Mouse (Mus musculus) inflammation-experienced regulatory T-cells, adult 6 months (primary cell): Measurements from ENCODE around the gene Ttyh1. TPM values are rescaled to one million over a fixed set of nuclear protein-coding genes. Genes with fewer than 3 reads are reported as not detected.
A peak's percentile ranks its signal among the peaks of the same experiment; 100 is the strongest.

Source experiments
- ATAC-seq: one replicate; pipeline ENCODE4 v1.8.0; 2017
- polyA plus RNA-seq, 3 experiments: library from polyadenylated mRNA; unstranded; fragments of 100-300 nt; shearing (Covaris generic); gene quantifications; one replicate each; pipeline ENCODE4 v1.2.1; 2017

Gene Ttyh1
- polyA plus RNA-seq, 3 experiments from 2014 or later, result 0.47 to 0.95 (median 0.62) TPM

DNA sequence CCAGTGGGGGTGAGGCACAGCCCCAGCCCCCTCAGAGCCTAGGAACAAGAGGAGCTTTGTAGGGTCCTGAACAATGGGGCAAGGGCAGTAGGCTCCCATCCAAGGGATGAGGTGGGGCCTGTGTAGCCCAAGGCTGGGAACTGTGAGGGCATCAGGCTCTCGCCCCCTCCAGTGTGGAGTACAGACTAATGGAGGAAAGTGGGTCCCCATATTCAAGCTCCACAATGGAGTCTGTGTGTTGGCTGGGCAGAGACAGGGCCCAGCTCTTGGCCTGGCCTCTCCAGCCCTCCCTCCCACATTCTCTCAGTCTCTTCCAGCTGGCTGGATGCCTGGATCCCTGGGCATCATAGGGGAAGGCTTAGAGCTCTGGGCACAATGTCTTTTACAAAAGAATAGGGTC lies 4.5 kb downstream of the Ttyh1 start:
- no peak for ATAC-seq

DNA sequence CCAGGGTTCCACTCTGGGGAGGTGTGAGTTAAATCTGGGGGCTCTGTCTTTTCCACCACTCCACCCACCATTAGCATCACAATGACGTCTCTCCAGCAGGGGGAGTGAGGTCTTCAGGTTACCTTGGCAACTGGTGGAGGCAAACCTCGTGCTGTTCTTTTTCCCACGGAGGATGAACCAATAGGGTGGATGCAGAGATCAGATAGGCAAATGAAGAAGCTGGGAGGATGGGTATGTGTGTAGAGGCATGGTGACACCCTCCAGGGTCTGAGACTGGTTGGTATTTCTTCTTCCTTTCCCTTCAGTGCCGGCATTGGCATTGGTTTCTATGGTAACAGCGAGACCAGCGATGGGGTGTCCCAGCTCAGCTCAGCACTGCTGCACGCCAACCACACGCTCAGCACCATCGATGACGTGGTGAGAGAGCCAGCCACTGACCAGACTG lies 5.1 kb downstream of the Ttyh1 start:
- peak; percentile 93 for ATAC-seq

DNA sequence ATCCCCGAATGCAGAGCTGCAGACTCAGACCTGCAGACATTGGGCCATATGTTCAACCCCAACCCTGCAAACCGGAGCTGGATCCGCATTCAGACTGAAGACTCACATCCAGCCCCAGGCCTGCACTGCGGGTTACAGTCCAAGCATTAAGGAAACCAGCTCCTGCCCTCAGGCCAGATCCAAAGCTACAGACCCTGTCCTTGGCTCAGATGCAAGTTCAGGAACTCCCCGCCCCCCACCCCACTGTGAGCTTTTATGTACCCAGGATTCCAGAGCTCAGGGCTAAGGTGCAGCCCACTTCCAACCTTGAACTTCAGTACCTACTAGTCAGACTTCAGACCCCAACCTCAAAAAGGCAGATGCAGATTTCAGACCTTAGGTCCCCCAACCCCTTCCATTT lies 5.6 kb downstream of the Ttyh1 start:
- ATAC-seq, result no peak

DNA sequence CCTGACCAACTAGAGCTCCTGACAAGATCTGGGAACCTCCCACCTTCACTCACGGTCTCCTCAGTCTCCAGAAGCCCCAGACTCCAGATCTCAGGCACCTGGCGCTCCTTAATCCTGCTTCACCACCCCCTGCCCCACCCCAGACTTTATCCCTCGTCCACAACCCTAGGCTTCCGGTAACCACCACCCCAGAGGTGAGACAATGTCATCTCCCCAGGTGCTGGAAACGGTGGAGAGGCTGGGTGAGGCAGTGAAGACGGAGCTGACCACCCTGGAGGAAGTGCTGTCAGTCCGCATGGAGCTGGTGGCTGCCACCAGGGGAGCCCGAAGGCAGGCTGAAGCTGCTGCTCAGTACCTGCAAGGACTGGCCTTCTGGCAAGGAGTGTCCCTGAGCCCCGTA lies 6.1 kb downstream of the Ttyh1 start:
- no peak for ATAC-seq

DNA sequence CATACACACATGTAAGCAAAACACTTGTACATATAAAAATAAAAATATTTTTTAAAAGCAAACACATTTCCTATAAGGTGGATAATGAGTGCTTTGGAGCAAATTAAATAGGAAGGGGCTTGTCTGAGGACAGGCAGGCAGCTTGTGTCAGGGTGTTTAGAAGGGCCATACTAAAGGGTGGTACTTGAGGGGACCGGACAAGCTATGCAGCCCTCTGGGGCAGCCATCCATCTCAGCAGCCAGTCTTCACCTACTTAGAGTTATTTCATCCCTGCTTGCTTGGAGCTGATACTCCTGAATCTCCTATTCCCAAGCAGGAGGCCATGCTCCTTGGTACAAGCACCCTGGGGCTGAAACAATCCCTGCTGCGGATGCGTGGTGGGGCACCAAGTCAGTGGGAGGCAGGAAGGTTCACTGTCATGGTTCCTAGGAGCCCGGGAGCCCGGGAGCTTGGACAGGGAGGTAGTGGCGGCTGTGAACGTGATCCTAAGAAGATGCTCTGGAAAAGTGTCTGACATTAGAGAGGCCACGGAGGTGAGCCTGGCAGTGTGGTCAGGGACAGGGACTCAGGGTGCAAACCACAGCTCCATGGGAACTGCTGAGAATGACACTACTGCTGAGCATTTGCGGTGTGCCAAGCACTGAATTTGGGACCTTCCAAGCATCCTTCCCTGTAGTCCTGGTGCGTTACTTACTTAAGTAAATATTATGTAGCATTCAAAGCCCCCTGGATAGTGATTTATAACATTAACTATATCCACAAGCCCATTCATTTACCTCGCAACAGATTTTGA lies 8.0 kb downstream of the Ttyh1 start:
- no peak for ATAC-seq

- ATAC-seq, result no peak
Measured at GRCm38 (mm10) chr7:4127894-4128293, 8.7 kb downstream of the Ttyh1 start.

GRCm38 (mm10) chr7:4128860-4129259 lies 9.7 kb downstream of the Ttyh1 start:
- ATAC-seq, result no peak

- ATAC-seq, result peak; percentile 83
Measured at GRCm38 (mm10) chr7:4130686-4131452, 11.7 kb downstream of the Ttyh1 start.

DNA sequence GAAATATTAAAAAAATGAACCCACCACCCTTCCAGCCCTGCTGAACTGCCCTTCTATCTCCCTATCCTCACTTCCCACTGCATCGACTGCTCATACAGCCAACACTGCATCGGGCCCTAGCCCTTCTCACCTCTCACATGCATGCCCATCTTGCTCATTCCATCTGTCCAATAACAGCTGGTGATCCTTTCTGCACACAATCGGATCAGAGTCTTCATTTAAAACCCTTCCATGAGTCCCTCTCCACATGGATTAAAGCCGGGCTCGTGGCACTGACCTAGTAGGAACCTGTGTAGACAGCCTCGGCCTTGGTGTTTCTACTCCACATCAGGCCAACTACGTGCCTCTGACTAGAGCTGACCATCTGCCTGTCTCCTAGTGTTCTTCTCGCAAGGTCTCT lies 12.8 kb downstream of the Ttyh1 start:
- ATAC-seq, result no peak

GRCm38 (mm10) chr7:4132581-4132980 lies 13.4 kb downstream of the Ttyh1 start:
- no peak for ATAC-seq

GRCm38 (mm10) chr7:4132998-4133397 lies 13.8 kb downstream of the Ttyh1 start:
- no peak for ATAC-seq

- ATAC-seq, result no peak
Measured at GRCm38 (mm10) chr7:4134911-4135310, 15.7 kb downstream of the Ttyh1 start.

- ATAC-seq, result no peak
Measured at GRCm38 (mm10) chr7:4136404-4136770, 17.2 kb downstream of the Ttyh1 start.

DNA sequence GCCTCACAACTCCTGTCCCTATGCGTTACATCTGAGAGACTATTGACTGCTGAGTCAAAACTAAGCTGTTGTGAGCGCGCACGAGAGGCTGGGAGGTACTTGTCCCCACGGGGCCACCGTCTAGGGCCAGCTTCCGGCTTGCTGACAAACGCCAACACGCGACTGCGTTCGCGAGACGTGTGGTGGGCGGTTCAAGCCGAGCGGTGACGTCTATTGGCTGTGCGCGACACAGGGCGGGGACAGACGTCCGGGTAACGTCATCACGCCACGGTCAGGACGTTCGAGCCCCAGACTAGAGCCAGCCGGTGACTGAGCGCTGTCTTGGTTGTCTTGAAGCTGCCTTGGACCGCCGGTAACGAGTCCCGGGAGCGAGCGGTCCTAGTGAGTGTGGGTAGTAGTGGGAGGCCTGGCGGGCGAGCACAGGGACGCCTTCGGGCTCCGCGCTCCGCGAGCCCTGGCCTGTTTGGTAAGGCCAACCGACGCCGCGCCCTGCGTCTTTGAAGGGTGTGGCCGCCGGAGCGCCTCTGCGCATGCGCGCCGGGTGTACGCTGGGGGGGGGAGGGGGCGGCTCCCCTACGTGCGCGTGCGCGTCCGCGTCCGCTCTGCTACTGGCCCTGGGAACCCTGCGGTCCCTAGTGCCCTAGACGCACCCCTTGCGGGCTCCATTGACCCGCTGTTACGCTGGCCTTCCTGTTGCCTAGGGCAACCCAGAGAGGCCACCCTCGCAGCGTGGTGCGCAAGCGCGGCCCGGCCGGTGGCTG lies 17.7 kb downstream of the Ttyh1 start, which contains the start of gene Leng8:
Gene Leng8, plus strand, starts transcription at position 269 of the 761 bp plus-strand sequence.
- peak; percentile 95 for ATAC-seq

DNA sequence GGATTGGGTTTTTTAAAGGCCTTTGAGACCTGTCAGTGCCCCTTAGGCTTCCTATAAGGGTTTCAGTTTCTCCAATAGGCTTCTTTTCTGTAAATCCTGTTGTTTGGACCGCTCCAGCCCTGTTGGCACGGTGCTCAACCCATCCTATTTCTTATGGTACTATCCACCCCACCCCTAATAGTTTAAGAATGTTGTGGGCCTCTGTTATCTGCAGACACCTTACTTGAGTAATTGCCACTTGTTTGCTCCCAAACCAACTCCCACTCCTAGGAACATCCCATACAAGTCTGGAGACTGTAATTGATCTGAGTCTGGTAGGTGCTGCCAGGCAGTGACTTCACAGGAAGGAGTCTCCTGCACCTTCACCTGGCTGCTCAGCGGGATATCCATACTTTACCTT lies 18.5 kb downstream of the Ttyh1 start:
- no peak for ATAC-seq

- no peak for ATAC-seq
Measured at GRCm38 (mm10) chr7:4138181-4138580, 19.0 kb downstream of the Ttyh1 start.

DNA sequence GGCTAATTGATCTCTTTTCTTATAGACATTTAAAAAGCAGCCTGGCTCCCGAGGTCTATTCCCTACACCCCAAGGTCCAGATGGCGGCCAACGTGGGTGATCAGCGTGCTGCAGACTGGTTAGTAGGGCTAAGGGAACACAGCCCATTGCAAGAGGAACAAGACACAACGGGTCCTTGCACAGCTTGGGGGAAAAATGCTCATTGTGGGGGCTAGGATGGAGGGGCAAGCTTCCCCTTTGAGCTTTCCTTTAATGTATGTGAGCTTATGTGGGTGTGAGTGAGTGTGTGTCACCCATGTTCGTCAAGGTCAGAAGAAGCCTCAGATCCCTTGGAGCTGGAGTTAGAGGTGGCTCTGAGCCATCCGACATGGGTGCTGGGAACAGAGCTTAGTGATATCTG lies 19.5 kb downstream of the Ttyh1 start:
- ATAC-seq, result no peak

GRCm38 (mm10) chr7:4139391-4139790 lies 20.2 kb downstream of the Ttyh1 start:
- ATAC-seq, result no peak

DNA sequence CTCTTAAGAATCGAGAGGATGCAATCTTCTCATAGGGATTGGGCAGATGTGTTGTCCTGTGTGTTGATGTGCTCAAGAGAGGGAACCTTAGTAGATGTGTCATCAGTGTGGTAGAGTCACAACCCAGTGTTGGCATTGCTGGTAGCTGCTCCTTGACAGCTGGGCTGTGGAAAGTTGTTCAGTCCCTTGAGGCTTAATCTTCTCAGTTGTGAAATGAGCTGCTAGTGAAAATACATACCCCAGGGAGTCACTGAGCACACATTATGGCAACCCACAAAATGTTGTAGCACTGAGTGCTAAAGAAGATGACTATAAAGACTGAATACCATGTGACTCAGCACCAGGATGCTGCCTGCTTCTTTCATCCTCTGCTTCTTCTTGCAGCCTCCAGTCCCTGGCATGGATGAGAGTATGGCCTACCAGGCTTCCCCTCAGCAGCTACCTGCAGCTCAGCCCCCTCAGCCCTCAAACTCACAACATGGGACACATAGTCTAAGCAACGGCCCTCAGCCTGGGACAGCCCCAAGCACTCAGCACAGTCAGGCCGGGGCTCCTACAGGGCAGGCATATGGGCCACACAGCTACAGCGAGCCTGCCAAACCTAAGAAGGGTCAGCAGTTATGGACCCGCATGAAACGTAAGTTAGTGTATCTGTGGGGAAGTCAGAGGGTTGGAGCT lies 22.6 kb downstream of the Ttyh1 start:
- ATAC-seq, result no peak

DNA sequence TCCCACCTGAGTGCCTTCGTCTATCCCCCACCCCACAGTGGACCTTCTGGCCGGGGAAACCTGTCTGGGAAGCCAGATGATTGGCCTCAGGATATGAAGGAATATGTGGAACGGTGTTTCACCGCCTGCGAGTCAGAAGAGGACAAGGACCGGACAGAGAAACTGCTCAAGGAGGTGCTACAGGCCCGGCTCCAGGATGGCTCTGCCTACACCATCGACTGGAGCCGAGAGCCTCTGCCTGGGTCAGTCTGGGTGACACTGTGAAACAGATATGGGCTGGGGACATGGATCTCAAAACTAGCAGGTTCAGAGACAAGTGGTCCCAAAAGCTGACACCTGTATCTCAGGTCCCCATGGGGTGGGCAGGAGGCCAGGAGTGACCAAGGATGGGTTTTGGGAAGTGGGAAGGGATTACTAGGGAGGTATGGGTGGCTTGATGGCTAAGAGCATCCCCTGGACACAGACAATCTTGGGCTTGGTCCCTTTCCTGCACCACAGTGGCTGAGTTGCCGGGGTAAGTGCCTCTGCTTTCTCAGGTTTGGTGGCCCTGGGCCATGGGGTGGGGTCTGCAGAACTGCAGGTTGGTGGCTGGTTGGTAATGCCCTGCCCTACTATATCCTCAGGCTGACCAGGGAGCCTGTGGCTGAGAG lies 23.7 kb downstream of the Ttyh1 start:
- no peak for ATAC-seq

DNA sequence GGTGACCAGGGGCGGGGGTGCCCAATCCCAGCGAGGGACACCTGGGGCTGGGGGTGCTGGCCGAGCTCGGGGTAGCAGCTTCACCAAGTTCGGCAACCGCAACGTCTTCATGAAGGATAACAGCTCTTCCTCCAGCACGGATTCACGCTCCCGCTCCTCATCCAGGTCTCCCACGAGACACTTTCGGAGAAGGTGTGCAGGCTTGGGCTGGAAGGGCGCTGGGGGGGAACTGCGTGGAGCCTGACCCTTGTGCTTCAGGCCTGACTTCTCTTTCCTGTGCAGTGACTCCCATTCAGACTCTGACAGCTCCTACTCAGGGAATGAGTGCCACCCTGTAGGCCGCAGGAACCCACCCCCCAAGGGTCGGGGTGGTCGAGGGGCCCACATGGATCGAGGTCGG lies 24.3 kb downstream of the Ttyh1 start:
- no peak for ATAC-seq

- no peak for ATAC-seq
Measured at GRCm38 (mm10) chr7:4144046-4144445, 24.8 kb downstream of the Ttyh1 start.
